Mouse (Mus musculus) heart, adult 18-20 months (tissue): Measurements from ENCODE around the gene Pycr2. TPM values are rescaled to one million over a fixed set of nuclear protein-coding genes. Genes with fewer than 3 reads are reported as not detected.
"Not testable (repeated sequence)": the region's sequence is repeated elsewhere in the genome, so short reads cannot be mapped to it uniquely, and the experiment has no call there.

Experiments
- DNase-seq, 2 experiments: peaks; one replicate each; pipeline ENCODE4 v3.0.0; 2021 to 2022; ENCODE audit warnings: mixed read lengths in 1 of 2
- total RNA-seq, 2 experiments: library from RNA; stranded (reverse); gene quantifications; 2 replicates each; pipeline ENCODE4 v1.2.3; 2021

Pycr2 gene
- total RNA-seq, 2 experiments from 2014 or later: 12.2 to 12.4 TPM

- no peak for DNase-seq
Measured at GRCm38 (mm10) chr1:180905307-180905706, 1.2 kb downstream of the Pycr2 start.

DNA sequence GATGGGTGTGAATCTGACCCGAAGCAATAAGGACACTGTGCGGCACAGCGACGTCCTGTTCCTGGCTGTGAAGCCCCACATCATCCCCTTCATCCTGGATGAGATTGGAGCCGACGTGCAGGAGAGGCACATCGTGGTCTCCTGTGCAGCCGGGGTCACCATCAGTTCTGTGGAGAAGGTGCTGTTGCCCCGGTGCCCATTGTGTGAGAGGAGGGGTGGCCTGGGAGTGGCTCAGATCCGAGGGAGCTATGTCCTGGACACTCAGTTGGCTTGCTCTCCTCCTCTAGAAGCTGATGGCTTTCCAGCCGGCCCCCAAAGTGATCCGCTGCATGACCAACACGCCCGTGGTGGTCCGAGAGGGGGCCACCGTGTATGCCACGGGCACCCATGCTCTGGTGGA, 1.8 kb downstream of the Pycr2 start:
- no peak for DNase-seq

DNA sequence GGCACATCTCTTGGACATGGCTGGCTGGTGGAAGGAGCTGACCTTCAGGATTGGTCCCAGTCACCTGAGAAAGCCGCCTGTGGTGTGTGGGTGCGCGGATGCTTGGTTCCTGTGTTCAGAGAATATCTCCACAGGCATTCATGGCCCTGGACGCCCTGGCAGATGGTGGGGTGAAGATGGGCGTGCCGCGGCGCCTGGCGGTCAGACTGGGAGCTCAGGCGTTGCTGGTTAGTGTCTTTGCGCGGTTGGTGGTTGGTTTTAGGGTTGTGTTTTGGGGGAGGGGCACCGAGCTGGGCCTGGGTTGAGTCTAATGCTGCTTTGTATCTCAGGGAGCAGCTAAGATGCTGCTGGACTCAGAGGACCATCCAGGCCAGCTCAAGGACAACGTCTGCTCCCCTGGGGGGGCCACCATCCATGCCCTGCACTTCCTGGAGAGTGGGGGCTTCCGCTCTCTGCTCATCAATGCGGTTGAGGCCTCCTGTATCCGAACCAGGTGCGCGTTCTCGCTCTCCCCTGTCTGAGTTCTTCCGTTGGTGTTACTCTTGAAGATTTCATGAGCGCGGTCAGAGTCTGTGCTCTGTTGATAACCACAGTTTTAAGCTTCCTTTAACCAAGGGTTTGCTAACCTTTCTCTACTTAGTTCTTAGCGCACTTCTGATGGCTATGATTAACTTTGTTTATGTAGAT, 2.5 kb downstream of the Pycr2 start:
- no peak for DNase-seq

- DNase-seq: peak in 1 of 2 experiments; percentile 31
Measured at GRCm38 (mm10) chr1:180911138-180911537, 7.0 kb downstream of the Pycr2 start.

DNA sequence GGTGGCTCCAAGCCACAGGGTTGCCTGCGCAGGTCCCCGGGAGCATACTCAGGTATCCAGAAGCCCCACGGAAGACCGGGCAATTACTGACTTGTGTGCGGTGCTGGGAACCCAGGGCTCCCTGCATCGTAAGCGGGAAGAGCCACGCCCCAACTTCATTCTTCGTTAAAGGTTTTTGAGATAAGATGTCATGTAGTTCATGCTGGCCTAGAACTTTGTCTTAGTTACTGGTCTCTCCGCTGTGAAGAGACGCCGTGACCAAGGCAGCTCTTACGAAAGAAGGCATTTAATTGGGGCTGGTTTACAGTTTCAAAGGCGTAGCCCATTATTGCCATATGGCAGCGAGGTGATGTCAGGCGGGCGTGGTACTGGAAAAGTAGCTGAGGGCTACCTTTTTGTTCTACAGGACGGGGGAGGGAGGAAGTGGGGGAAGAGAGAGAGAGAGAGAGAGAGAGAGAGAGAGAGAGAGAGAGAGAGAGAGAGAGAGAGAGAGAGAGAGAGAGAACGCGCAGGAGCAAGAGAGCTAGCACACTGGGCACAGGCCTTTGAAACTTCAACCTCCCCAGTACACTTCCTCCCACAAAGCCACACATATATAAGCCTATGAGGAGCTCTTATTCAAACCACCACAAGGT, 7.7 kb downstream of the Pycr2 start:
- no peak for DNase-seq

DNA sequence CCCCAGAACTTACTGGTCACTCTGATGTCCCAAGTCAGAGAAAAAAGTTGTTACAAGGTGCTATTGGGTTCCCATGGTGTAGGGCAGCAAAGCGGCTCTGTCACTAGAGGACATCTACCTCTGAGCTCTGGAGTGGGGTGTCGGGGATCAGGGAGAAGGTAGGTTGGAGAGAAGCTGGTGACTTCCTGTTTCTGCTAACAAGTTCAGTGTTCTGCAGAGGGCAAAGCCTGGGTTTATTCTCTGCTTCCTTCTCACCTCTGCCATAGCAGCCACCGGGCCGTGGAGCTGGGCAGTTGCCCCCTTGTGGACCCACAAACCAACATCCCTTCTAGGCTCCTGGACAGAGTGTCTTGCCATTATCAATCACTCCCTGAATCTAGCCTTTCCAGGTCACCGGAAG, 8.7 kb downstream of the Pycr2 start:
- no peak for DNase-seq

DNA sequence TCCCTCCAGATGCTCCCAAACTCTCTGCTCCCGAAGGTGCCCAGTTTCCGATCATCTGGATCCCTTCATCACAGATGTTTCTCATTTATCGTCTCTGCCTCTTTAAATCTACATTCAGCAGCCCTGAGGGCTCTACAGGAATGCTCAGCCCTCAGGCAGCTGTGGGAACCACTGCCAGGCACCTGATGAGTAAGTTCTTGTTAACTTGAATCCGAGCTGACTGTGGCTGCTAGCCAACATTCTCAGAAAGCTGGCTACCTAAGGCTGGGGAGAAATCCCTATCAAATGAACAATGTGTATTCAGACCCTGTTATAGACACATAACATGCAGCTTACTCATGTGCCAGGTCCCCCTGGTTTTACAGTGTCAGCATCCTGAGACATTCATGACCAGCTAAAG, 9.7 kb downstream of the Pycr2 start:
- DNase-seq: no peak

- no peak for DNase-seq
Measured at GRCm38 (mm10) chr1:180916425-180916824, 12.3 kb downstream of the Pycr2 start.

GRCm38 (mm10) chr1:180917053-180917452, 13.0 kb downstream of the Pycr2 start:
- no peak for DNase-seq

- DNase-seq: no peak
Measured at GRCm38 (mm10) chr1:180919686-180920085, 15.6 kb downstream of the Pycr2 start.

DNA sequence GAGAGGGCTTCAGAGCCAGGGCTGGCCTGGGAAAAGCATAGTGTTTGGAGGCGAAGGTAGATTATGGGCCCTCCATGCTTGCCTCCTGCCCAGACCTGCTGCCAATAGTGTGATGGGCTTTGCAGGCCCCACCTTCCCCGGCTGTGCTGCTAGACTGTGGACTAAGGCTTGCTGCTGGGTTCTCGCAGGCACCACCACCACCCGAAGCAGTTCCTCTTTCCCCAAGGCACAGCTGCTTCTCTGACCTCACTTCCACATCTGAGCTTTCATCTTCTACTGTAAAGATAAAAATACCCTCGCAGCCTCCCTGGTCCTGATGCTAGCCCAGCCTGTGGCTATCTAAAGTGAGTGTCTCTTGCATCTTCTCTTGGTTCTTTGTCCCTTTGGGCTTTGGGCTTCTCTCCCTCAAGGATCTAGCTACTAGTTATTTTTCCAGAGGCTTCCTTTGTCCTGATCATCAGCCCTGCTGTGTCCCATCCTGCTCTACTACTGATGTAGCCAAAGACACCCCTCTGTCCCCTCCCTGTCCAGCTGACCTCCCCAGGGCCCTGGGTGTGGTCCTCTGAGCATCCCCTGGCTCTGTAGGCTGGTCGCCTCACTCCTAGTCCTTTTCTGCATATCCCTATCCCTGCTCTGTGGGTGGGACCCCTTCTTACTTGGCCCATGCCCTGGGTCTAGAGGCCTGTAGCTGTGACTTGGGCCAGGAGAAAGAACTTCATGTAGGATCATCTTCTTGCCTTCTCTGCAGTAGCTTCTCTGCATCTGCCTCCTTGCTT, 18.4 kb downstream of the Pycr2 start:
- peak in 1 of 2 experiments; percentile 54 for DNase-seq

DNA sequence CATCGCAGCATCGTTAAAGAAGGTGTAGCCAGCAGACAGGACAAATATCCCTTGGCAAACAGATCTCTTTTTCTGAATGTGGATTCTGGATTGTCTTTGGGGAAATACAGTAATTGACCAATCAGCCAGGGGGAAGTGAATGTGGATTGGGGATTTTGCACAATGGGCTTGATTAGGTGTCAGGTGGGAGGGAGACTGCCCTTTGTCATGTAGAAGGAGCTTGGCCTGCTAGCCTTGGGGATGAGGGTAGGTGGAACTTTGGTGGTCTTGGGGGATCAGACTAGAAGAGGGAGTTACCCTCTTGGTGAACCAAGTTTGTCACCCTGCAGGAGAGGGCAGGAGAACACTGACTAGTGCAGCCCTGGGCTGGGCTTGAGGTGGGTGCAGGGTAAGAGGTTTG, 20.6 kb downstream of the Pycr2 start:
- DNase-seq: no peak

GRCm38 (mm10) chr1:180926286-180926685, 22.2 kb downstream of the Pycr2 start:
- no peak for DNase-seq

- no peak for DNase-seq
Measured at GRCm38 (mm10) chr1:180929599-180929998, 25.5 kb downstream of the Pycr2 start.

DNA sequence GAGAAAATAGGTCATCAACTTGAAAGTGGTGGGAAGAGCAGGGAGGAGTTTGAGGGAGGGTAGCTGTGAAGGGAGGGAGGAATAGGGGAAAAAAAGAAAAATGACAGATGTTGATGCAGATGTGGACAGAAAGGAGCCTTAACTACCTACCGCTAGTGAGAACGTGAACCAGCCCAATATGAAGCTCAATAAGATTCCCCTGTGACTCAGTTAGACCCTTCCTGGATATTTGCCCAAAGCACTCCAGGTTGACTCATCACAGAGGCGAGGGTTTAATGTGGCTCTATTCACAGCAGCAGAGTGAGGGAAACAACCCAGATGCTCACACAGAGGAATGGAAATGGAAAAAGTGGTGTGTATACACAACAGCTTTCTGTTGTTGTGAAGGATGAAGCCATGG, 27.0 kb downstream of the Pycr2 start:
- no peak for DNase-seq

DNA sequence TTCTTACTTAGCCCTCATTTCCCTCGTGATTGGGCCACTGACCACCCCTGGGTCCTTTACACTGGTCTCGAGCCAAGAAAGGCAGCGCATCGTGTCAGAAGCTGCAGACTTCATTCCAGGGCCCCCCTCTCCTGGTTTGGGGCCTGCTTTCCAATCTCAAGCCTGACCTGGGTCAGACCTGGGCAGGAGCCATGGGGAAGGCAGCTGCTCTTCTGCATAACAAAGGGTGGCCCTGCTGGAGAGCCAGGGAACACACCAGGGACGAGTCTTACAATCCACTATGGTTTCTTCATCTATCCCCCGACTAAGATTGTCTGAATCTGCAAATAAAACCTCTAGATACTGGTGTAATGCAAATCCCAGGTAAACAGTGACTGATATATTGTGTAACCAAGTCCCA, 29.6 kb downstream of the Pycr2 start:
- no peak for DNase-seq

DNA sequence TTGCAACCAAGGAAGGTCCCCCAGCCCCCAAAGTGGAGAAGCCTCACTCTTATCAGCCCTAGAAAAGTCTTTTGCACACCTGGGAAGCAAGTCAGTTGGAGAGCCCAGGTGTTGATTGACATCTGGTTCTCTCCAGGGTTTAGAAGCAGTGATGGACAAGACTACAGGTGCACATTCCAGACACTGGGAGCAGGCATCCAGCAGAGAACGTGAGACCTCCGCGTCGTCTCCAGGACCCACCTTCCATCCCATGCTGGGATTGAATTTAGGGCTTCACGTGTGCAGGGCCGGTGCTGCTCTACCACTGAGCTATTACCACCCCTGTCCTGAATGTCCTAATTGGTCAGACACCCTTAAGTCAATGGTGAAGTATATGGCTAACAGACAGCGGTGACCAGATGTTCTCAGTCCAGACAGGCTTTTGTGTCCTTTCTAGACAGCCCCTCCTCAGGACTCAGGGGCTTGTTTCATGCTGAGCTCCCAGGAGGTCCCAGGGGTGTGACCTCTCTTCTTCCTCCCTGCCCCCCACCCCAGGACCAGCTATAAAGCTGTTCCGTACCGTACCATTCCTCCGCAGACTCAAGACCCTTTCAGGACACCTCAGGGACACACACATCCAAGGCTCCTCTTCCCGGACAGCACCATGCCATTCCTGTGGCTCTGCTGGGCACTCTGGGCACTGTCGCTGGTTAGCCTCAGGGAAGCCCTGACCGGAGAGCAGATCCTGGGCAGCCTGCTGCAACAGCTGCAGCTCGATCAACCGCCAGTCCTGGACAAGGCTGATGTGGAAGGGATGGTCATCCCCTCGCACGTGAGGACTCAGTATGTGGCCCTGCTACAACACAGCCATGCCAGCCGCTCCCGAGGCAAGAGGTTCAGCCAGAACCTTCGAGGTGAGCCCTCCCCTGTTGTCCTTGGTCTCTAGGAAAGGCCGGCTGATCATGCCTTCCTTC, 30.6 kb downstream of the Pycr2 start, which contains the start of gene Lefty1:
Gene Lefty1 (plus strand): TSS at position 556 of the 953 bp plus-strand sequence.
- no peak for DNase-seq

- peak; percentile 64 to 75 for DNase-seq
Measured at GRCm38 (mm10) chr1:180936610-180937398, 32.7 kb downstream of the Pycr2 start.

- DNase-seq: not testable (repeated sequence)
Measured at GRCm38 (mm10) chr1:180937631-180938030, 33.5 kb downstream of the Pycr2 start.

DNA sequence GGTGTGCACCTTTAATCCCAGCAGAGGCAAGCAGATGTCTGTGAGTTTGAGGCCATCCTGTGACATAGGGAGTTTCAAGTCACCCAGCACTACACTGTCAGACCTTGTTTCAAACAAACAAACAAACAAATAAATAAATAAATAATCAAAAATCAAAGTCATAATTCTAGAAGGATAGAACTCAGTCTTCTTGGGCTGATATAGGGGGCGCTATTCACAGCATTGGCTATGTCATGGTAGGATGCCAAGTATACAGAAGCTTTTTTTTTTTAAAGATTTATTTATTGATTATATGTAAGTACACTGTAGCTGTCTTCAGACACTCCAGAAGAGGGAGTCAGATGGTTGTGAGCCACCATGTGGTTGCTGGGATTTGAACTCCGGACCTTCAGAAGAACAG, 34.7 kb downstream of the Pycr2 start:
- DNase-seq: not testable (repeated sequence)
